Mouse (Mus musculus): ENCODE results near the gene Gm27027.

- no peak for TF ChIP-seq POLR2A (IDR thresholded peaks at IDR 0.05; ENCODE audit: low read depth, low read length)
- no peak for TF ChIP-seq CTCF (IDR thresholded peaks at IDR 0.05; ENCODE audit: borderline replicate concordance, insufficient read depth, low read length)
Measured at GRCm38 (mm10) chr2:93911942-93912341, 84.2 kb downstream of the Gm27027 start.
